12 mouse cellular contexts compared by ENCODE assay signal in the genomic region with DNA sequence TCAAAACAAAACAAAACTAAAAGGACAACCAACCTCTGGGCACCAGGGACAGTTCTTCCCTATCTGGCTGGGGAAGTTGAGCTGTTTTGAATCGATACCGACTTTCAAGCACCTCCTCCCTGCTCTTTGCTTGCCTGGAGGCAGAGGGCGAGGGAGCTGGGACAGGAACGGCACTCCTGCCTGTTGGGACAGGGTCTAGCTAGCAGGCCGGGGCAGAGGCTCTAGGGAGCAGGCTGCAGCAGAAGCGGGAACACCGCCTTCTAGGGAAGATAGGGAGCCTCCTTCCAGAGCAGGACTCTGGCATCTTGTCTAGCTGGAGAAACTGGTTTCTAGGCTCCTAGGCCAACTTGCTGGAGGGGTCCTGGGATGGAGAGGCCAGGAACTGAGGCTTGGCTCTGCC.
DNase-seq lines count a peak whose midpoint lies in the region; ATAC-seq and TF ChIP-seq lines count a peak whose summit lies in the region.
"Had no signal": no experiment of that assay in that cellular context is flagged by ENCODE, and none has a peak within 500 bp of the region (broad histone marks: within the 10 kb centered on the region; RNA-seq: fewer than 3 reads in every experiment).

No protein-coding gene starts in this region.

- TF ChIP-seq CTCF in liver, adult 2 months (IDR thresholded peaks at IDR 0.05; ENCODE audit: low read depth, low read length), result peak; percentile 51
- no peak for TF ChIP-seq CTCF in layer of hippocampus, adult 2 months (conservative IDR thresholded peaks at IDR 0.05)

- ATAC-seq in forebrain, embryonic 12.5 days (ENCODE audit: low FRiP score), result no peak
- no peak for ATAC-seq in forebrain, embryonic 14.5 days
- ATAC-seq in midbrain, embryonic 11.5 days (ENCODE audit: low FRiP score), result no peak

- H3K9me3 ChIP-seq in forebrain, embryonic 12.5 days, result no peaks in the 10 kb centered on the region
- H3K9me3 ChIP-seq in forebrain, embryonic 14.5 days (replicated peaks; ENCODE audit: control insufficient read depth, low read length), result no peaks in the 10 kb centered on the region
- H3K9me3 ChIP-seq in midbrain, embryonic 10.5 days (replicated peaks), result no peaks in the 10 kb centered on the region
- H3K9me3 ChIP-seq in midbrain, embryonic 11.5 days (ENCODE audit: control insufficient read depth, low read length), result no peaks in the 10 kb centered on the region

- no peak for TF ChIP-seq POLR2A in liver, adult 2 months (IDR thresholded peaks at IDR 0.05; ENCODE audit: extremely low read depth, insufficient read depth, low read length)

- 36% methylated on average over 7 of the region's 7 CpGs for WGBS in forebrain, embryonic 12.5 days
- 45% methylated on average over 7 of the region's 7 CpGs for WGBS in forebrain, embryonic 14.5 days
- 42% methylated on average over 7 of the region's 7 CpGs for WGBS in midbrain, embryonic 10.5 days
- WGBS in midbrain, embryonic 11.5 days, result 47% methylated on average over 7 of the region's 7 CpGs
- 11% methylated on average over 7 of the region's 7 CpGs for WGBS in liver, adult 2 months

- 0 out of 2 replicates have a peak overlapping the region, but pooled peaks have one; percentile 9 for H3K27ac ChIP-seq in forebrain, embryonic 12.5 days
- no peak overlapping the region for H3K27ac ChIP-seq in forebrain, embryonic 14.5 days (ENCODE audit: low read depth, low read length)
- peak overlapping the region; percentile 57; the same call in 1 of the 2 replicates for H3K27ac ChIP-seq in midbrain, embryonic 10.5 days (replicated peaks)
- no peak overlapping the region for H3K27ac ChIP-seq in midbrain, embryonic 11.5 days (ENCODE audit: low read depth, low read length)
- peak overlapping the region; percentile 82 for H3K27ac ChIP-seq in liver, adult 2 months (replicated peaks; ENCODE audit: insufficient read depth, low read depth, low read length)
- H3K27ac ChIP-seq in layer of hippocampus, adult 2 months, result no peak overlapping the region
- H3K27ac ChIP-seq: left cerebral cortex, adult 2 months had no signal

- peaks cover 99% of the 10 kb centered on the region for H3K4me1 ChIP-seq in forebrain, embryonic 12.5 days
- H3K4me1 ChIP-seq in forebrain, embryonic 14.5 days (ENCODE audit: control insufficient read depth, insufficient read depth, low read length), result peaks cover 71% of the 10 kb centered on the region
- peaks cover 99% of the 10 kb centered on the region for H3K4me1 ChIP-seq in midbrain, embryonic 10.5 days
- peaks cover 78% of the 10 kb centered on the region for H3K4me1 ChIP-seq in midbrain, embryonic 11.5 days (ENCODE audit: control insufficient read depth, insufficient read depth, low read length)
- H3K4me1 ChIP-seq in liver, adult 2 months (ENCODE audit: control insufficient read depth, insufficient read depth, low read length), result peaks cover 37% of the 10 kb centered on the region

- H3K36me3 ChIP-seq in forebrain, embryonic 12.5 days (replicated peaks), result no peaks in the 10 kb centered on the region; the same call in 1 of the 2 replicates
- H3K36me3 ChIP-seq in forebrain, embryonic 14.5 days (ENCODE audit: control insufficient read depth, insufficient read depth, low read length), result peaks cover 3% of the 10 kb centered on the region; the same call in 1 of the 2 replicates
- H3K36me3 ChIP-seq in midbrain, embryonic 10.5 days, result peaks cover 13% of the 10 kb centered on the region
- H3K36me3 ChIP-seq in midbrain, embryonic 11.5 days (ENCODE audit: control insufficient read depth, insufficient read depth, low read length), result no peaks in the 10 kb centered on the region
- H3K36me3 ChIP-seq in liver, adult 2 months (ENCODE audit: control insufficient read depth, insufficient read depth, low read length), result no peaks in the 10 kb centered on the region

- H3K4me2 ChIP-seq in forebrain, embryonic 12.5 days, result no peak overlapping the region
- H3K4me2 ChIP-seq in forebrain, embryonic 14.5 days (ENCODE audit: low read length), result no peak overlapping the region
- no peak overlapping the region for H3K4me2 ChIP-seq in midbrain, embryonic 11.5 days

- H3K27me3 ChIP-seq in forebrain, embryonic 12.5 days, result no peaks in the 10 kb centered on the region
- no peaks in the 10 kb centered on the region for H3K27me3 ChIP-seq in forebrain, embryonic 14.5 days (replicated peaks; ENCODE audit: control insufficient read depth, insufficient read depth, low read length)
- 0 out of 2 replicates have a peak, but pooled peaks cover 5% of the 10 kb centered on the region for H3K27me3 ChIP-seq in midbrain, embryonic 10.5 days (ENCODE audit: low read depth, poor library complexity, severe bottlenecking)
- H3K27me3 ChIP-seq in midbrain, embryonic 11.5 days (ENCODE audit: control insufficient read depth, insufficient read depth, low read length), result no peaks in the 10 kb centered on the region
- no peaks in the 10 kb centered on the region for H3K27me3 ChIP-seq in liver, adult 2 months (ENCODE audit: control insufficient read depth, insufficient read depth, low read length)

- no peak for DNase-seq in forebrain, embryonic 14.5 days (ENCODE audit: low spot score)
- DNase-seq in midbrain, embryonic 10.5 days (ENCODE audit: low spot score), result no peak
- no peak for DNase-seq in midbrain, embryonic 11.5 days (ENCODE audit: low spot score, missing footprints)
- DNase-seq in liver, adult 2 months (ENCODE audit: extremely low read depth, low read depth, low spot score), result peak; percentile 90
- DNase-seq in yolk sac, embryonic 10.5 days (ENCODE audit: low spot score), result peak; percentile 47
- DNase-seq in cerebellum, adult 11-12 months, result no peak
- no peak for DNase-seq in layer of hippocampus, adult 2 months (ENCODE audit: low spot score in 2 of 2)
- DNase-seq: B cell, adult 2 months; retina, postnatal 1 day; thymus, postnatal 36 days had no signal

- H3K4me3 ChIP-seq in forebrain, embryonic 12.5 days (replicated peaks), result no peak overlapping the region
- no peak overlapping the region for H3K4me3 ChIP-seq in forebrain, embryonic 14.5 days (ENCODE audit: low read depth, low read length)
- no peak overlapping the region for H3K4me3 ChIP-seq in midbrain, embryonic 10.5 days
- H3K4me3 ChIP-seq in midbrain, embryonic 11.5 days (ENCODE audit: low read depth, low read length), result no peak overlapping the region
- no peak overlapping the region for H3K4me3 ChIP-seq in liver, adult 2 months (ENCODE audit: insufficient read depth, low read depth, low read length)
- H3K4me3 ChIP-seq in layer of hippocampus, adult 2 months, result no peak overlapping the region
- H3K4me3 ChIP-seq: left cerebral cortex, adult 2 months had no signal

- peaks cover 24% of the 10 kb centered on the region; the same call in 1 of the 2 replicates for H3K79me2 ChIP-seq in liver, adult 2 months (ENCODE audit: control insufficient read depth, insufficient read depth, low read length)

- H3K9ac ChIP-seq in forebrain, embryonic 12.5 days, result no peak overlapping the region
- no peak overlapping the region for H3K9ac ChIP-seq in forebrain, embryonic 14.5 days (ENCODE audit: low read length)
- no peak overlapping the region for H3K9ac ChIP-seq in midbrain, embryonic 11.5 days (ENCODE audit: low read length)
- peak overlapping the region; percentile 28 for H3K9ac ChIP-seq in liver, adult 2 months (ENCODE audit: low read depth, low read length)

Comparison
In these comparisons a context has a peak if more than half of its experiments do, and no peak if none do; other contexts are left out.
1. H3K27ac ChIP-seq: peak in forebrain, embryonic 12.5 days (single experiment), midbrain, embryonic 10.5 days (single experiment) and liver, adult 2 months (single experiment); none in forebrain, embryonic 14.5 days (single experiment), midbrain, embryonic 11.5 days (single experiment) and layer of hippocampus, adult 2 months (single experiment).
2. DNase-seq: peak in liver, adult 2 months (single experiment) and yolk sac, embryonic 10.5 days (single experiment); none in forebrain, embryonic 14.5 days (single experiment), midbrain, embryonic 10.5 days (single experiment), midbrain, embryonic 11.5 days (single experiment), cerebellum, adult 11-12 months (single experiment) and layer of hippocampus, adult 2 months (0 of 2).